In genomic region chr17:12725871-12726270, GRCm38 (mm10) we compare ENCODE assay signal across 9 mouse cellular contexts. TPM values are rescaled to one million over a fixed set of nuclear protein-coding genes. Genes with fewer than 3 reads are reported as not detected.
DNase-seq lines count a peak whose midpoint lies in the region; ATAC-seq and TF ChIP-seq lines count a peak whose summit lies in the region.
"Had no signal": no experiment of that assay in that cellular context is flagged by ENCODE, and none has a peak within 500 bp of the region (broad histone marks: within the 10 kb centered on the region; RNA-seq: fewer than 3 reads in every experiment).

No protein-coding gene starts in this region.

- no peak overlapping the region for H3K4me3 ChIP-seq in forebrain, embryonic 14.5 days (ENCODE audit: low read depth, low read length)
- no peak overlapping the region for H3K4me3 ChIP-seq in forebrain, embryonic 13.5 days
- no peak overlapping the region for H3K4me3 ChIP-seq in heart, embryonic 11.5 days (ENCODE audit: low read depth, low read length)
- no peak overlapping the region for H3K4me3 ChIP-seq in midbrain, postnatal 0 days (ENCODE audit: low read depth, low read length)

- H3K9me3 ChIP-seq in forebrain, embryonic 14.5 days (replicated peaks; ENCODE audit: control insufficient read depth, low read length): no peaks in the 10 kb centered on the region
- H3K9me3 ChIP-seq in forebrain, embryonic 13.5 days (replicated peaks): no peaks in the 10 kb centered on the region
- no peaks in the 10 kb centered on the region for H3K9me3 ChIP-seq in heart, embryonic 11.5 days (replicated peaks; ENCODE audit: control insufficient read depth, low read length)
- no peaks in the 10 kb centered on the region for H3K9me3 ChIP-seq in midbrain, postnatal 0 days (ENCODE audit: low read length)

- no peak overlapping the region for H3K4me2 ChIP-seq in forebrain, embryonic 14.5 days (ENCODE audit: low read length)
- H3K4me2 ChIP-seq in forebrain, embryonic 13.5 days: no peak overlapping the region
- H3K4me2 ChIP-seq in heart, embryonic 11.5 days: no peak overlapping the region
- H3K4me2 ChIP-seq in midbrain, postnatal 0 days (ENCODE audit: low read depth, low read length, poor library complexity, severe bottlenecking): no peak overlapping the region

- TF ChIP-seq CTCF in midbrain, postnatal 0 days (IDR thresholded peaks at IDR 0.05): no peak

- 56% methylated on average over 4 of the region's 4 CpGs for WGBS in forebrain, embryonic 14.5 days
- 61% methylated on average over 4 of the region's 4 CpGs for WGBS in forebrain, embryonic 13.5 days
- WGBS in heart, embryonic 11.5 days (ENCODE audit: insufficient replicate concordance): 23% methylated on average over 4 of the region's 4 CpGs
- WGBS in midbrain, postnatal 0 days: 61% methylated on average over 4 of the region's 4 CpGs

- H3K4me1 ChIP-seq in forebrain, embryonic 14.5 days (ENCODE audit: control insufficient read depth, insufficient read depth, low read length): peaks cover 6% of the 10 kb centered on the region; the same call in 1 of the 2 replicates
- H3K4me1 ChIP-seq in forebrain, embryonic 13.5 days: peaks cover 11% of the 10 kb centered on the region
- H3K4me1 ChIP-seq in heart, embryonic 11.5 days (ENCODE audit: control insufficient read depth, insufficient read depth, low read length): peaks cover 78% of the 10 kb centered on the region
- H3K4me1 ChIP-seq in midbrain, postnatal 0 days (ENCODE audit: insufficient read depth, low read length): no peaks in the 10 kb centered on the region

- peak; percentile 52 for DNase-seq in forebrain, embryonic 14.5 days (ENCODE audit: low spot score)
- peak; percentile 78 for DNase-seq in adrenal gland, adult 2 months
- peak; percentile 82 for DNase-seq in kidney, postnatal 10 days
- peak; percentile 52 for DNase-seq in midbrain, postnatal 0 days (ENCODE audit: low spot score)
- DNase-seq in frontal cortex, postnatal 14 days (ENCODE audit: low spot score in 2 of 2): no peak
- DNase-seq in urinary bladder, adult 18-20 months (ENCODE audit: low spot score in 2 of 2): no peak

- H3K9ac ChIP-seq in forebrain, embryonic 14.5 days (ENCODE audit: low read length): no peak overlapping the region
- no peak overlapping the region for H3K9ac ChIP-seq in forebrain, embryonic 13.5 days
- H3K9ac ChIP-seq in heart, embryonic 11.5 days (ENCODE audit: low read depth, low read length): no peak overlapping the region
- no peak overlapping the region for H3K9ac ChIP-seq in midbrain, postnatal 0 days (replicated peaks; ENCODE audit: low read length, poor library complexity, severe bottlenecking)

- ATAC-seq in forebrain, embryonic 14.5 days: no peak
- no peak for ATAC-seq in forebrain, embryonic 13.5 days
- 0 out of 2 replicates have a peak, but pooled peaks have one; percentile 19 for ATAC-seq in heart, embryonic 11.5 days (replicated peaks; ENCODE audit: insufficient number of reproducible peaks, low FRiP score, low TSS enrichment)
- ATAC-seq in midbrain, postnatal 0 days (ENCODE audit: low FRiP score): no peak

- H3K27ac ChIP-seq in forebrain, embryonic 14.5 days (ENCODE audit: low read depth, low read length): no peak overlapping the region; the same call in 1 of the 2 replicates
- no peak overlapping the region; the same call in 1 of the 2 replicates for H3K27ac ChIP-seq in forebrain, embryonic 13.5 days
- peak overlapping the region; percentile 89 for H3K27ac ChIP-seq in heart, embryonic 11.5 days (ENCODE audit: low read depth, low read length)
- no peak overlapping the region for H3K27ac ChIP-seq in midbrain, postnatal 0 days (ENCODE audit: low read depth, low read length)

- peaks cover 53% of the 10 kb centered on the region for H3K36me3 ChIP-seq in forebrain, embryonic 14.5 days (ENCODE audit: control insufficient read depth, insufficient read depth, low read length)
- H3K36me3 ChIP-seq in forebrain, embryonic 13.5 days (ENCODE audit: poor library complexity, severe bottlenecking): peaks cover 63% of the 10 kb centered on the region
- H3K36me3 ChIP-seq in heart, embryonic 11.5 days (ENCODE audit: control insufficient read depth, insufficient read depth, low read length): peaks cover 24% of the 10 kb centered on the region
- H3K36me3 ChIP-seq in midbrain, postnatal 0 days (ENCODE audit: insufficient read depth, low read length): peaks cover 25% of the 10 kb centered on the region; the same call in 1 of the 2 replicates

- H3K27me3 ChIP-seq in forebrain, embryonic 14.5 days (replicated peaks; ENCODE audit: control insufficient read depth, insufficient read depth, low read length): no peaks in the 10 kb centered on the region
- H3K27me3 ChIP-seq in forebrain, embryonic 13.5 days: no peaks in the 10 kb centered on the region
- H3K27me3 ChIP-seq in heart, embryonic 11.5 days (ENCODE audit: control insufficient read depth, insufficient read depth, low read length): no peaks in the 10 kb centered on the region
- H3K27me3 ChIP-seq in midbrain, postnatal 0 days (ENCODE audit: insufficient read depth, low read length): no peaks in the 10 kb centered on the region

RNA-seq across cellular contexts. Expression of gene Igf2r, which starts 43.6 kb away (rescaled TPM):
- polyA plus RNA-seq in forebrain, embryonic 14.5 days (2014; fragmentation: Nextera tagmentation; extraction: Ambion mirVana): 9.6 and 10.9 TPM in 2 replicates
- polyA plus RNA-seq in forebrain, embryonic 13.5 days (2015; fragmentation: Nextera tagmentation; extraction: Ambion mirVana): 10.5 and 11.7 TPM in 2 replicates
- 10 to 100 TPM; 66.8 to 74.7 TPM for total RNA-seq in adrenal gland, adult 2 months (2021)
- polyA plus RNA-seq in adrenal gland, adult 2 months (2012; rRNA removed): 21.9 and 23.2 TPM in 2 replicates
- 199 and 238 TPM in 2 replicates for polyA plus RNA-seq in heart, embryonic 11.5 days (2014; fragmentation: Nextera tagmentation; extraction: Ambion mirVana)
- total RNA-seq in midbrain, postnatal 0 days (2014; rRNA removed): 31.7 and 44.2 TPM in 2 replicates
- polyA plus RNA-seq in midbrain, postnatal 0 days (2015; fragmentation: Nextera tagmentation; extraction: Ambion mirVana): 5.0 and 5.4 TPM in 2 replicates

RNA-seq across cellular contexts. Expression of gene Slc22a1, which starts 50.2 kb away (rescaled TPM):
- polyA plus RNA-seq in forebrain, embryonic 14.5 days (2014; fragmentation: Nextera tagmentation; extraction: Ambion mirVana): not detected in 2 replicates
- polyA plus RNA-seq in forebrain, embryonic 13.5 days (2015; fragmentation: Nextera tagmentation; extraction: Ambion mirVana): not detected in 2 replicates
- total RNA-seq in adrenal gland, adult 2 months (2021): 1 to 10 TPM in 1 of 2 experiments, not detected in 1; 1.7 TPM
- polyA plus RNA-seq in adrenal gland, adult 2 months (2012; rRNA removed): 0.11 and 0.29 TPM in 2 replicates
- polyA plus RNA-seq in heart, embryonic 11.5 days (2014; fragmentation: Nextera tagmentation; extraction: Ambion mirVana): 0.82 and 2.1 TPM in 2 replicates
- not detected in 2 replicates for total RNA-seq in midbrain, postnatal 0 days (2014; rRNA removed)
- polyA plus RNA-seq in midbrain, postnatal 0 days (2015; fragmentation: Nextera tagmentation; extraction: Ambion mirVana): not detected in 2 replicates
- polyA plus RNA-seq: testis, adult 2 months had no signal

Comparison
In these comparisons a context has a peak if more than half of its experiments do, and no peak if none do; other contexts are left out.
1. DNase-seq: peak in forebrain, embryonic 14.5 days (single experiment), adrenal gland, adult 2 months (single experiment), kidney, postnatal 10 days (single experiment) and midbrain, postnatal 0 days (single experiment); none in frontal cortex, postnatal 14 days (0 of 2) and urinary bladder, adult 18-20 months (0 of 2).